Mouse (Mus musculus) c-Kit-negative CD71-positive TER-119-positive erythroid progenitor cells, embryonic 14.5 days (primary cell): ENCODE data around the gene Myo1e.

Experiments
- DNase-seq: peaks from one replicate; pipeline ENCODE4 v3.0.0-alpha.2; 2013; ENCODE audit warnings: low read depth, low spot score

Myo1e gene

GRCm38 (mm10) chr9:70220461-70221170 lies 13.5 kb downstream of the Myo1e start:
- DNase-seq, result no peak

GRCm38 (mm10) chr9:70223142-70223541 lies 16.0 kb downstream of the Myo1e start:
- DNase-seq, result no peak

GRCm38 (mm10) chr9:70224046-70224445 lies 16.9 kb downstream of the Myo1e start:
- DNase-seq, result no peak

- no peak for DNase-seq
These were observed 19.2 kb downstream of the Myo1e start for GRCm38 (mm10) chr9:70226359-70226758.

- DNase-seq, result no peak
These were observed 22.7 kb downstream of the Myo1e start for GRCm38 (mm10) chr9:70229823-70230222.

- no peak for DNase-seq
These were observed 25.2 kb downstream of the Myo1e start for GRCm38 (mm10) chr9:70232044-70233010.

- DNase-seq, result no peak
These were observed 30.0 kb downstream of the Myo1e start for GRCm38 (mm10) chr9:70237136-70237535.

GRCm38 (mm10) chr9:70237561-70237960 lies 30.4 kb downstream of the Myo1e start:
- DNase-seq, result no peak

- DNase-seq, result no peak
These were observed 31.2 kb downstream of the Myo1e start for GRCm38 (mm10) chr9:70238391-70238790.

- no peak for DNase-seq
These were observed 32.1 kb downstream of the Myo1e start for GRCm38 (mm10) chr9:70239229-70239628.

GRCm38 (mm10) chr9:70240703-70241410 lies 33.7 kb downstream of the Myo1e start:
- no peak for DNase-seq

- no peak for DNase-seq
These were observed 34.3 kb downstream of the Myo1e start for GRCm38 (mm10) chr9:70241411-70241961.

GRCm38 (mm10) chr9:70242112-70242862 lies 35.1 kb downstream of the Myo1e start:
- DNase-seq, result no peak

- no peak for DNase-seq
These were observed 36.1 kb downstream of the Myo1e start for GRCm38 (mm10) chr9:70243241-70243640.

- no peak for DNase-seq
These were observed 36.6 kb downstream of the Myo1e start for GRCm38 (mm10) chr9:70243708-70244107.

- DNase-seq, result no peak
These were observed 37.0 kb downstream of the Myo1e start for GRCm38 (mm10) chr9:70244115-70244514.

- no peak for DNase-seq
These were observed 37.9 kb downstream of the Myo1e start for GRCm38 (mm10) chr9:70245040-70245439.

GRCm38 (mm10) chr9:70246427-70246826 lies 39.3 kb downstream of the Myo1e start:
- DNase-seq, result no peak

- DNase-seq, result no peak
These were observed 40.9 kb downstream of the Myo1e start for GRCm38 (mm10) chr9:70248046-70248445.

GRCm38 (mm10) chr9:70248826-70249225 lies 41.7 kb downstream of the Myo1e start:
- DNase-seq, result no peak
